Mouse (Mus musculus) frontal cortex, adult 2 months (tissue): ENCODE measurements around the gene Aox2. TPM values are rescaled to one million over a fixed set of nuclear protein-coding genes. Genes with fewer than 3 reads are reported as not detected.

Experiments
- DNase-seq, 2 experiments: peaks; one replicate each; pipeline ENCODE4 v3.0.0; 2022; ENCODE audit warnings: low spot score in 1 of 2; ENCODE audit errors: extremely low spot score in 1 of 2
- polyA plus RNA-seq: library from polyadenylated mRNA; depleted of rRNA; stranded (reverse); fragments of >200 nt; gene quantifications from 2 replicates; pipeline ENCODE4 v1.2.3, GENCODE M21; 2012; rRNA removed

Gene Aox2
- polyA plus RNA-seq, 1 experiment = 0.02 TPM

DNA sequence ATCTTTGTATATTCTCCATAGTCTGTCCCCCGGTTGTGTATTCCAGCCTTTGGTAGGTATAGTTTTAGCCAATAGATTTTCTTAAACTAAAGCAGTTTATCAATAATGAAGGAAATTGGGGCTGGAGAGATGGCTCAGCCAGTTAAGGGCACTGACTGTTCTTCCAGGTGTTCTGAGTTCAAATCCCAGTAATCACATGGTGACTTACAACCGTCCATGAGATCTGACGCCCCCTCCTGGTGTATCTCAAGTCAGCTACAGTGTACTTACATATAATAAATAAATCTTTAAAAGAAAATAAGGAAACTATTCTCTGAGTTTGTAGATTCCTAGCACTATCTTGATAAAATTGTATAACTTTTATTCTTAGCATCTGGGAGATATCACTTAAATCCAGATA, 117.2 kb downstream of the Aox2 start:
- no peak for DNase-seq

DNA sequence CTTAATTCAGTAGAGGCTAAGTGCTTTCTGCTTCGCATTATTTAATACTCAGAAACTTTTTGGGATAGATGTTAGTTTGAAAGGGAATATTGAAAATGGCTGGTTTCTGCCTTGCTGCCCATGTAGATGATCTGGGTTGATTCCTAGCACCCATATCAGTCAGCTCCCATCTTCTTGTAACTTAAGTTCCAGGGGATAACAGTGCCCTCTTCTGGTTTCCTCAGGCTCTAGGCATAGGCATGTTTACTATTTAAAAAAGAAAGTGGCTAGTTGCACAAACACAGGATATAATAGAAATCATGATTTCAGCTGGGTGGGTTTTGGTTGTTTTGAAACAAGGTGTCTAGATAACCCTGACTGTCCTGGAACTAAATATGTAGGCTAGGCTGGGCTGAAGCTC, 118.1 kb downstream of the Aox2 start:
- DNase-seq = no peak

DNA sequence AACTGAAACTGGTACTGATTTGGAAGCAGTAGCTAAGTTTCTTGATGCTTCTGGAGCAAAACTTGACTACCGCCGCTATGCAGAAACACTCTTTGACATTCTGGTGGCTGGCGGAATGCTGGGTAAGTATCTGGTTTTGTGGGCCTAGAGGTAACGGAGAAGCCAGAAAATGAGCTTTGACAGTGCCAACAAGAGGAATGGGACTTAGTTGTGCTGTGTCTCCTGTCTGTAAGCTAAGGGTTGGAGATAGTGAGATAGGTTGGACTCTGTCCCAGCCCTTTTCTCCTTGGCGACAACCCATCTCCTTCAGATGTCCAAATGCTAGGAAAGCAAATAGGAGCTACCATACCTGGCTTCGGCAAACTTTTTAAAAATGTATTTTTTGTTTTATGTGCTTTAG, 119.6 kb downstream of the Aox2 start:
- DNase-seq = no peak

DNA sequence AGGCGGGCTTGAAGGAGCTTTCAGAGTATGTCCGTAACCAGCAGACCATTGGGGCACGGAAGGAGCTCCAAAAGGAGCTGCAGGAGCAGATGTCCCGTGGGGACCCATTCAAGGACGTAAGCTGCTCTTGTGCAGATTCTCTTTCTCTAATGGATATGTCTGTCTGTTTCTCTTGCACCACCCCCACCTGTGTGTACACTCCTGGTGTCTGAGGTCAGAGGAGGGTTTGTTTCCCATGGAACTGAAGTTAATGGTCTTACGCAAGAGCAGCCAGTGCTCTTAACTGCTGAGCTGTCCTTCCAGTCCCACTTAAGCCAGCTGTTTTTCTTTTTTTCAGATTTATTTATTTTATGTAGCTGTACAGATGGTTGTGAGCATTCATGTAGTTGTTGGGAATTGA, 123.3 kb downstream of the Aox2 start:
- no peak for DNase-seq

DNA sequence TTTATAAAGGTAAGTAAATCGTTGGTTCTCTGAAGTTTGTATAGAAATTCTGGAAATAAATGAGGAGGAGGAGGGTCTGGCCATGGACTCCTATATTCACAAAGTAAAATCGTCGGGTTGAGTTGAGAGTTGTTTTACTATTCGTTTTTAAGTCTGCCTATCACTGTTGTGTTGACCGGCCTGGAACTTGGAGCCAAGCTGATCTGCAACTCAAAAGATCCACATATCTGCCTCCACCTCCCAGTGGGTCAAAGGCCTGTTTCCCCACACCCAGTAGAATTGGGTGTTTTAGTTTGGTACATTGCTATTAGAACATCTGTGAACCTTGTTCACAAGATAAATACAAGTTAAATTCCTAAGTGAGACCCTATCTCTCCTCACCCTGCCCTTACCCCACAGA, 125.6 kb downstream of the Aox2 start:
- no peak for DNase-seq

DNA sequence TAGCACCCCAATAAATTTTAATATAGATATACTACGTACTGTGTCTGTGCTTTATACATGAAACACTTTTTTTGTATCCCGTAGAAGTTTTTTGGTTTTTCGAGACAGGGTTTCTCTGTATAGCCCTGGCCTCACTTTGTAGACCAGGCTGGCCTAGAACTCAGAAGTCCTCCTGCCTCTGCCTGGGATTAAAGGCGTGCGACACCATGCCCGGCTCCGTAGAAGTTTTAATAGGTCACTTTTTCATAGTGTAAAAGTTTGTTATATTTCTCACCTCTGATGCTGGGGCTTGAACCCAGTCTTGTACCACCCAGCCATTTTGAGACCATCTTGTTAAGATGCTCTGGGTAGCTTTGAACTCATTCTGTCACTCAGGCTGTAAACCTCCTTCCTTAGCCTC, 129.2 kb downstream of the Aox2 start:
- DNase-seq = no peak

DNA sequence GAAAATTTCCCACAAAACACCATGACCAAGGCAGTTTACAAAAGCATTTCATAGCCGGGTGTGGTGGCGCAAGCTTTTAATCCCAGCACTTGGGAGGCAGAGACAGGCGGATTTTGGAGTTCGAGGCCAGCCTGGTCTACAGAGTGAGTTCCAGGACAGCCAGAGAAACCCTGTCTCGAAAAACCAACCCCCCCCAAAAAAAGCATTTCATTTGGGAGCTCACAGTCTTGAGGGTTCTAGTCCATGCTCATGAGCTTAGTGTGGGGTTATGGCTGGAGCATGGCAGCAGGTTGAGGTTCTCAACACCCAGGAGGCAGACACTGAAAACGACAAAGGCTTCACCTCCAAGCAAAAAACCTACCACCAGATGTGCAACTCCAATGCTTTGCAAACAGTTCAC, 130.0 kb downstream of the Aox2 start:
- DNase-seq = no peak

DNA sequence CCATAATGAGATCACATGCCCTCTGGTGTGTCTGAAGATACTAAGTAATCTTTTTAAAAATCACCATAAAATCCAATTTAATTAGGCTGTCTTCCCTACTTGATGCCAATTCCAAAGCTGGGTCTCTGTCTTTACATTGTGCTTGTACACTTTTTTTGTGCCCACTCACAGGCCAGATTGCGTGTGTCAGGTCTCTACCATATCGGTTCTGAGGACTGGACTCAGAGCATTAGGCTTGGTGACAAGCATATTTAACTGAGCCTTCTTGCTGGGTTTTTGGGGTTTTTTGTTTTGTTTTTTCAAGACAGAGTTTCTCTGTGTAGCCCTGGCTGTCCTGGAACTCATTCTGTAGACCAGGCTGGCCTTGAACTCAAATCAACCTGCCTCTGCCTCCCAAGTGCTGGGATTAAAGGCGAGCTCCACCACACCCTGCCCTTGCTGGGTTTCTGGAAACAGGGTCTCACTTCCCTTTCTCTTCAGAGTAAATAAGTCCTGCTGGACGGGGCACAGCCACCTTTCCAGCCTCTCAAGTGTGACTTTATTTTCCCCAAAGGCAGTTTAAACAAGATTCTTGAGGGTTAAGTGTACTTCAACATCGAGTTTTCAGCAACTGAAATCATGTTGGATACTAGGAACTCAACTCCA, 131.5 kb downstream of the Aox2 start:
- DNase-seq = no peak

DNA sequence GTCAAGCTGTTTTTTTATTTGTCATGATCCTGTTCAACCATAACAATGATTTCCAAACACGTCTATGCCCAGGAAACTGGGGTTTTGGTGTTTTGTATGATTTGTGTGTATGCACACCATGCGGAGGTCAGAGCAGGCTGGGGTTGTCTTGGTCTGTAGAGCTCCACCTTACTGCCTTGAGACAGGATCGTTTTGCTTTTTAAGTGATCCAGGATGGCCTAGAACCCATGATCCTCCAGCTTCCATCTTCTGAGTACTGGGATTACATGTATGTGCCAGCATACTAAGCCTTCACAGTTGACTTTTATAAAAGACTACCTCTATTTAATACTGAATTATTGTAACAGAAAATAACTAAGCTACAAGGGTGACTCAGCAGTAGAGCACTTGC, 132.1 kb downstream of the Aox2 start:
- DNase-seq = no peak

DNA sequence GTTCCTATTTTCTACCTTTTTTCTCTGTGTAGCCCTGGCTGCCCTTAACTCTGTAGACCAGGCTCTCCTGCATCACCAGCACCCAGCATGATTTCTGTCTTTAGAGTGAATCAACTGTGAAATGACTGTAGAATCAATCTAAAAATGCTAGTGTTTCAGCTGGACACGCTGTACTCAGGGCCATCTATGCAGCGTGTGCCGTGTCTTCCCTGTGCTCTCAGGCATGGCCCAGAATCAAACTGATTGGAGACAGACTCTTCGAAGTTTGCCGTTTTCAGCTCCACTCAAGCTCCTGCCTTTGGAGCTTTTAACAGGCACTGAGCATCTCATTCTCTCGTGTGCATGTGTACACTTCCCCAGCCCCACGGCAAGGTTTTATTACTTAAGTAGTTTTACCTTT, 132.7 kb downstream of the Aox2 start:
- no peak for DNase-seq

DNA sequence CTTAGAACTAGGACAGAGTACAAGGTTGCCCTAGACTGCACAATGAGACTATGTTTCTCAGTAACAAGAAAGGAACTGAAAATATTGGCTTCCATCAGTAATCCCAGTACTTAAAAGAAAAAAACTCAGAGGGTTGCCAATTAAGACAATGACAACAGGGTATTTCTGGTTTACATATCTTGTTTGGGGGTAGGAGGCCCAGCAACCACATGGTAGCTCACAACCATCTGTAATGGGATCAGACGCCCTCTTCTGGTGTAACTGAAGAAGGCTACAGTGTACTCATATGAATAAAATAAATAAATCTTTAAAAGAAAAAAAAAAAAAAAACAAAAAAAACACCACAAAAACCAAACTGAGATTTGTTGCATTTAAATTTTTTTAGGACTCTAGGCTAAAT, 137.3 kb downstream of the Aox2 start:
- no peak for DNase-seq

DNA sequence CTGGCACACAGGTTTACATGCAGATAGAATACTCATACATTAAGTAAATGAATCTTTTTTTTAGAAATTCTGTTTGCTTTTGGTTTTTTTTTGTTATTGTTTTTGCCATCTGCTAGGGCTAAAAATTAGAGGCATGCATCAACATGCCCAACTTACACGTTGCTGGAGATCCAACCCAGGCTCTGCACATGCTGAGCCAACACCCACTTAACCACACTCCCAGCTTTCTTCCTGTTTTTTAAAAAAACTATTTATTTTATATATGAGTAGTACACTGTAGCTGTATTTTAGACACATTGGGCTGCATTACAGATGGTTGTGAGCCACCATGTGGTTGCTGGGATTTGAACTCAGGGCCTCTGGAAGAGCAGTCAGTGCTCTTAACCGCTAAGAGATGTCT, 137.9 kb downstream of the Aox2 start:
- no peak for DNase-seq

DNA sequence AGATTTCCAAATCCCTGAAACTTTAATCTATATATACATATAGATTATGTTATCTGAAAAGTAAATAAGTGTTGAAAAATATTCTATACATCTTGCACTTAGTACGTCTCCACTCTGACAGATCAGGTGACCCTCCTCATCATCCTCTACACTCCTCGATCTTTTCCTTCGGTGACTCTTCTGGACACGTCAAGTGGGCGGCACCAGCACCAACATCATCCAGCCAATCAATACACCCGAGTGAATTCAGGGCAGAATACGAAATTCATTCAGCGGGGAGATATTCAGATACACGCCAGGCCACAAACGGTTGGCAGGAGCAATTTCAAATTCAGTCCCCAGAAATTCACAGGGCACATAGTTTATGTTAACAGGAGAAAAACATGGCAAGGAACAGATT, 141.9 kb downstream of the Aox2 start:
- no peak for DNase-seq

DNA sequence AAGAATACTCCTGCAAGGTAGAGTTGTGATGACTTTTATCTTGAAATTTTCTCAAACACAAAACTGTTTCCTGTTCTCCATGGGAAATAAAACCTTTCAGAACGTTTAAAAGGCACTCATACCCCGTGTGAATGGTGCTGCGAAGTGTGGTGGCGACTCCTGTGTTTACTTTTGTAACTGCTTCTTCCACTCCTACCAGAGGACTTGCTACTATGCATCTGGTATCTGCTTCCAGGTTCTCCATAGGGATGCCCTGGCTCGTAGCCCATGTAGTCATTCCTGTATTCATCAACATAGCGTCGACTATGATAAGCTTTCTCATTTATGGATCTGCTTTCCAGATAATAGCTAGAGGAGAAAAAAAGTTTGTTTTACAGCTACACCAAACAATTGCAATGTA, 142.8 kb downstream of the Aox2 start:
- DNase-seq = no peak

DNA sequence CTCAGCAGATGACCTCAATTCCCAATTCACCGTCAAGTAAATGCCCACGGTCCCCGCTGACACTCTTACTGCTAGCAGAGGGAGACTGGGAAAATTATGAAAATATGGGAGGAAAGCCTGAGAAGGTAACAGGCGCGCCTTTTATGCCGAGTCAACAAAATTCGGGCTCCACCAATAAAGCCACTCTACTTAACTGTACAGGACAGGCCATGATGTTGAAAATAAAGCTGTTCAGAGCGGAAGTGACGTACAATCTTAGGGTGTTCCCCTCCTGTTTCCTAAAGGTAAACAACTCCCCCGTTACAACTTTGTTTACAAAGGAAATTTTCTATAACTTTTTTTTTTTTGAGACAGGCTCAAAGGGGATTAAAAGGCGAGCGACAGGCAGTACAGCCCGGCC, 144.8 kb downstream of the Aox2 start:
- DNase-seq = peak in 1 of 2 experiments; percentile 35

DNA sequence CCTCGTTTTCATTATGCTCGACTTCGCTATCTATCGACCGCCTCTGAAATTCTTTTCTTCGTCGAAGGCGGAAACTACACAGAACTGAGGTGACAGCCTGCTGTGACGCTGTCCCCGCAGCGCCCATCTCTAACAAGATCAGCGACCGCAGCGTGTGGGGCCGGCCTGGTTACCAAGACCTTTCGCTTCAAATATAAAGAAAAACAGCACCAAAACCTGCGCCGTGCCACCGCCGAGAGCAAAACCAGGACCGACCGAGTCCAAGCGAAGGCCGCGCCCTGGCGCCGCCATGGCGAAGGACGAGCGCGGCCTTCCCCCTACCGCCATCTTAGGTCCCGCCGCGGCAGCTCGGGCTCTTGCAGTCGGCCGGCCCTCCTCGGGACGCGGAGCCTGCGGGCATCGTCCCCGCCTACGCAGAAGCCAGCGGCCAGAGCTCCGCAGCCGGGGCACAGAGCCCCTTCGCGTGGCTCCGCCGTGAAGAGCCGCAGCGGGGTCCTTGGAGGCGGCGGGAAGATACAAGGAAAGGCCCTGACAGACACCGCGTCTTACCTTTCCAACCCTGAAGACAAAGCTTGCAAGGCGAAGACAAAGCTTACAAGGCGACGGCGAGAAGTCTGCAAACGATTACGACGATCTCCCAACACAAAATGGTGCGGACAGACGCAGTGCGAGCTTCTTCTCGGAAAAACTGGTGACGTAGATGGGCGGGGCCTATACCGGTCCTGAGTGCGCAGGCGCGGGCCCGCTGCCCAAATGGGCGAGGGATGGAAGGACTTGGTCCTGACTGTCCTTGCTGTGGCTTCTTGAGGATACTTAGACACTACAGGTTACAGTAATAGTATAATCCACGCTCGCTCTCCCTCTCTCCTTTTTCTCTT, 145.5 kb downstream of the Aox2 start, which contains the start of gene Clk1:
Gene Clk1, minus strand, starts transcription at position 696 of the 878 bp plus-strand sequence.
- peak; percentile 88 to 98 for DNase-seq

DNA sequence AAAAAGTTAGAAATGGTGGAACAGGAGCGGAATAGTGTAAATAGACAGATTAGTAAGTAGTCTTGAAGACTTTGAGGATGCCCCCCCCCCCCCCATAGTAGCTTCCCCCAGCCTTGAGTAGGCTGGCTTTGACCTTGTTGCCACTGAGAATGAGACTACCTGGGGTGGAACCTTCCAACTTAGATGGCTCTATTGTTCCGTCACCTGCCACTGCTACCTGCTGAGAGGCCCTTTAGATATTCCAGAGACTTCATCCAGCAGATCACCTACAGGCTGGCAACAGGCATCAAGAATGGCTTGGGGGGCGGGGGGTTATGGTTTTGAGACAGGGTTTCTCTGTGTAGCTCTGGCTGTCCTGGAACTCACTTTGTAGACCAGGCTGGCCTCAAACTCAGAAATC, 146.4 kb downstream of the Aox2 start:
- no peak for DNase-seq

Other genes with a start within 250 kb of the Aox2 start
- 4.9 and 5.1 TPM in 2 replicates for gene Aox1, start 248.4 kb upstream of the Aox2 start, polyA plus RNA-seq
- 2.4 and 3.6 TPM in 2 replicates for gene Aox3, start 165.2 kb upstream of the Aox2 start, polyA plus RNA-seq
- 0.55 and 1.2 TPM in 2 replicates for gene Aox4, start 67.9 kb upstream of the Aox2 start, polyA plus RNA-seq
- gene Bzw1, start 114.6 kb downstream of the Aox2 start, polyA plus RNA-seq = 84.7 and 86.0 TPM in 2 replicates
- gene Clk1, start 145.7 kb downstream of the Aox2 start, polyA plus RNA-seq = 314 and 321 TPM in 2 replicates
- 19.3 and 25.4 TPM in 2 replicates for gene Nif3l1, start 166.8 kb downstream of the Aox2 start, polyA plus RNA-seq
- 28.7 and 30.7 TPM in 2 replicates for gene Ppil3, start 167.2 kb downstream of the Aox2 start, polyA plus RNA-seq
- gene Orc2, start 226.8 kb downstream of the Aox2 start, polyA plus RNA-seq = 21.1 and 25.8 TPM in 2 replicates